Mouse (Mus musculus): ENCODE data around the gene Psmb5. TPM values are rescaled to one million over a fixed set of nuclear protein-coding genes. Genes with fewer than 3 reads are reported as not detected.

The Psmb5 gene
- 399 and 428 TPM in 2 replicates for polyA plus RNA-seq (2015; fragmentation: Nextera tagmentation; extraction: Ambion mirVana)

DNA sequence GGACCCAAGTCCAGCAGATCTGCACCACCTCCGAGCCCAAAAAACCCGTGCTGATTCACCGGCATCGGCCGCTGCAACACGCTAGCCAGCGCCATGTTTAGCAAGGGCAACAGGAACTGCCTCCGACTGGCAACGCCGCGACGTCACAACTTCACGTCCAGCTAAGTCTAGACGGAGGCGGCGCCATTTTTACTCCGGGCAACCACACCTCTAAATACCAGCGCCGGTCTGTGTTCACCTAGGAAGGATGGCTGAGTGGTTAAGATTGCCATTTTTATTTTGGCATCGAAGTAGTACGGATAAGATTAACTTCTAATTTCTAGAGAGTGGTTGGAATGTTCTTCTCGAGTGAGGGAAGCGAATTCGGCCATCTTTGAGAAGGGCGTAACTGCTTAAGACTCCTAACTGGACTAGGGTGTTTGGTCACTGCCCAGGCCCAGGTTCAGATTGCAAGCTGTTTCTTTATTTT is at the start of gene Psmb5:
Psmb5 (minus strand) TSS at position 126 of the 469 bp plus-strand sequence.
- WGBS: under 1% methylated on average over 25 of the region's 25 CpGs
- H3K4me2 ChIP-seq (ENCODE audit: low read length): peak within 1 kb of the TSS; percentile 77
- no peaks in the 10 kb centered on the region for H3K27me3 ChIP-seq (replicated peaks; ENCODE audit: control insufficient read depth, insufficient read depth, low read length)
- peak; percentile 92 for ATAC-seq
- H3K36me3 ChIP-seq (ENCODE audit: control insufficient read depth, insufficient read depth): no peaks in the 10 kb centered on the region
- H3K9ac ChIP-seq (replicated peaks; ENCODE audit: low read depth, low read length): peak within 1 kb of the TSS; percentile 90
- peak within 1 kb of the TSS; percentile 89 for H3K4me3 ChIP-seq (replicated peaks; ENCODE audit: low read length)
- H3K4me1 ChIP-seq (replicated peaks; ENCODE audit: control insufficient read depth, insufficient read depth, low read length): peaks cover 15% of the 10 kb centered on the region
- H3K9me3 ChIP-seq (ENCODE audit: control insufficient read depth, low read length): no peaks in the 10 kb centered on the region
- H3K27ac ChIP-seq (ENCODE audit: low read length): peak within 1 kb of the TSS; percentile 73

DNA sequence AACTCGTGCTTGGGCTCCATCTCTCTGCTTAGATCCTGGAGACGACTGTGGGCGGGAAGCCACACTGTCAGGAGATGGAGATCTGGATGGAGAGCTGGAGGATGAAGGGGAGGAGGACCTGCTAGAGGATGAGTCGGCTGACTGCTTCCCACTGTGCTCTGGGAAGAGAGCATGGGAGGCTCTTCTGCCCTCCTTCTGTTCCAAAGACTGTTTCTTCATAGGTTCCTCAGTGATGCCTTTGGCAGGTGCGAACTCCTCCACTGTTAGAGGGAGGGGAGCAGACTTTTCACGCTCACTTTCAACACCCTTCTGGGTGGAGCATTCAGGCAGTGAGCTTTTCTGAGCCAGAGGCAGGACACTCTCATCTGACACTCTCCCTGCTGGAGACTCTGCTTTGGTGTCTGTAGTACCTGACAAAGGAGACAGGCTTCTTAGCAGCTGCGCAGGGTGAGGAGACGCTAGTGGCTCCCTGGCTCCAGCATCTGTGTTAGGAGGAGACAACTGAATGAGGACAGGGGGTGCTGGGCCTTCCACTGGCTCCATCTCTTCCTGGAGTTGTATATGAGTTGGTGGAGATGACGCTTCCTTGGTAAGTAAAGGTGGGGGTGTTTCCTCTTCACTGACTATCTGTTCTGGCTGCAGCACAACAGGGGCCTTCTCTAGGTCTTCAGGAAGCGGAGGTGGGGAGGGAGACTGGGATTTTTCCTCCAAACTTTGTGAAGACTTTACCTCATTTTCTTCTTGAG is 46.8 kb upstream of the Psmb5 start:
- H3K36me3 ChIP-seq (ENCODE audit: control insufficient read depth, insufficient read depth): peaks cover 64% of the 10 kb centered on the region
- no peak for ATAC-seq

DNA sequence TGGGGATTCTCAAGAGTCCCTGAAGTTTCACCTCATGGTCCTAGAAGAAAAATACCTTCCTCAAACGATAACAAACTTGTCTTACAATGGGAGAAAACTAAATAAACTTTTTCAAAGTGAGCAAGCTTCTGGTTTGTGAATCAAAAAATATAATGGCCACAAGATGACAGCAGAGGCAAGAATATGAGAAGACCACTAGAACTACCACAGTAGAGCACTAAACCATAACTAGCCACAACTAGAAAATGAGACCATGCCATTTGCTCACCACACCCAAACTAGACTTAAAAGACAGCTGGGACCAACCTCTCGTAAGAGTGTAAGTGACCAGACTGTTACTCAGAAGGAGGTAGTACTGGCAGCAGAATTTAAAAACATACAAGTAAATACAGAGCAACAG is 42.2 kb upstream of the Psmb5 start:
- no peak overlapping the region for H3K9ac ChIP-seq (replicated peaks; ENCODE audit: low read depth, low read length)
- H3K4me2 ChIP-seq (ENCODE audit: low read length): no peak overlapping the region
- H3K27ac ChIP-seq (ENCODE audit: low read length): no peak overlapping the region
- 96% methylated on average over 2 of the region's 2 CpGs for WGBS
- H3K4me3 ChIP-seq (replicated peaks; ENCODE audit: low read length): no peak overlapping the region
- peaks cover 58% of the 10 kb centered on the region for H3K36me3 ChIP-seq (ENCODE audit: control insufficient read depth, insufficient read depth)
- H3K27me3 ChIP-seq (replicated peaks; ENCODE audit: control insufficient read depth, insufficient read depth, low read length): no peaks in the 10 kb centered on the region
- H3K4me1 ChIP-seq (replicated peaks; ENCODE audit: control insufficient read depth, insufficient read depth, low read length): no peaks in the 10 kb centered on the region
- no peaks in the 10 kb centered on the region for H3K9me3 ChIP-seq (ENCODE audit: control insufficient read depth, low read length)
- no peak for ATAC-seq

More for the DNA sequence above, 46.8 kb upstream of the Psmb5 start:
- H3K27me3 ChIP-seq (replicated peaks; ENCODE audit: control insufficient read depth, insufficient read depth, low read length): no peaks in the 10 kb centered on the region
- no peak overlapping the region for H3K4me3 ChIP-seq (replicated peaks; ENCODE audit: low read length)
- H3K27ac ChIP-seq (ENCODE audit: low read length): no peak overlapping the region
- no peaks in the 10 kb centered on the region for H3K4me1 ChIP-seq (replicated peaks; ENCODE audit: control insufficient read depth, insufficient read depth, low read length)
- no peaks in the 10 kb centered on the region for H3K9me3 ChIP-seq (ENCODE audit: control insufficient read depth, low read length)
- H3K9ac ChIP-seq (replicated peaks; ENCODE audit: low read depth, low read length): no peak overlapping the region
- WGBS: 89% methylated on average over 10 of the region's 10 CpGs
- no peak overlapping the region for H3K4me2 ChIP-seq (ENCODE audit: low read length)

DNA sequence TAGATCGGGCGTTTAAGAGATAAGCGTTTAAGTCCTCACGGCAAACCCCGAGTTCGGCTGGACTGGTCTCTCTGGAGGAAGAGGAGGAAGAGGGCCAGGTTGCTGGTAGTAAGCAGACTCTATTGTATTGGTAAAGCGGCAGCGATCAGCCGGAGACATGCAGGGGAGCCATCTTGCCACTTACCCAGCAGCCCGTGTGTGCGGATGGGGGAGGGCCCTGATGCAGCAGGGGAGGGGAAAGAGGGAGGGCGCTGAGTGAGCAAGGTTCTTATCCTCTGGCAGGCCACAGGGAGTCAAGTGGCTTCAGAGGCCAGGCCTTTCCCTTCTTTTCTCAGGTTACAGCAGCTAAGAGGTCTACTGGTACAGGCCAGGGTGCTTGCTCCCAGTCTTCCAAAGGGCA is 35.7 kb upstream of the Psmb5 start:
- H3K9me3 ChIP-seq (ENCODE audit: control insufficient read depth, low read length): no peaks in the 10 kb centered on the region
- H3K4me2 ChIP-seq (ENCODE audit: low read length): peak overlapping the region; percentile 80
- H3K4me3 ChIP-seq (replicated peaks; ENCODE audit: low read length): peak overlapping the region; percentile 73
- under 1% methylated on average over 12 of the region's 12 CpGs for WGBS
- H3K9ac ChIP-seq (replicated peaks; ENCODE audit: low read depth, low read length): peak overlapping the region; percentile 85
- H3K27me3 ChIP-seq (replicated peaks; ENCODE audit: control insufficient read depth, insufficient read depth, low read length): no peaks in the 10 kb centered on the region
- peaks cover 33% of the 10 kb centered on the region for H3K36me3 ChIP-seq (ENCODE audit: control insufficient read depth, insufficient read depth)
- peaks cover 44% of the 10 kb centered on the region for H3K4me1 ChIP-seq (replicated peaks; ENCODE audit: control insufficient read depth, insufficient read depth, low read length)
- H3K27ac ChIP-seq (ENCODE audit: low read length): peak overlapping the region; percentile 90
- peak; percentile 90 for ATAC-seq

DNA sequence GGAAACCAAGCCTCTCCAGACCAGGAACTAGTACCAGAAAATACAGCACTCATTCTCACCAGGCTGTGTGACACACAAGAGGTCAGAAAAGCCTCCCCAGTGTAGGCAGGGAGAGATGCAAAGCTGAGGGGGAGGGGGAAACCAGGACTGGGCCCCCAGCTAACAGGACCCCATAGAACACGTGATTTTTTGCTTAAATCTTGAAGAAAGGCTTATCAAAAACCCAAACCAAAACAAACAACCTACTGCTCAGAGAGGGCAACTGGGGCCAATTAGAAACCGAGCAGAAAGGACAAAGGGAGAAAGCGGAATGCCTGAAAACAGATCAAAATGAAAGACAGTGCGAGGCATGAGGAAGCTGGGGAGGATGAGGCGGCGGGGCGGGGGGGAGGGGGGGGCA is 35.0 kb upstream of the Psmb5 start:
- H3K4me2 ChIP-seq (ENCODE audit: low read length): peak overlapping the region; percentile 80
- 0% methylated on average over 7 of the region's 7 CpGs for WGBS
- peak overlapping the region; percentile 73 for H3K4me3 ChIP-seq (replicated peaks; ENCODE audit: low read length)
- peak overlapping the region; percentile 85 for H3K9ac ChIP-seq (replicated peaks; ENCODE audit: low read depth, low read length)
- 0 out of 2 replicates have a peak, but pooled peaks have one; percentile 7 for ATAC-seq
- H3K27me3 ChIP-seq (replicated peaks; ENCODE audit: control insufficient read depth, insufficient read depth, low read length): no peaks in the 10 kb centered on the region
- peaks cover 33% of the 10 kb centered on the region for H3K36me3 ChIP-seq (ENCODE audit: control insufficient read depth, insufficient read depth)
- H3K4me1 ChIP-seq (replicated peaks; ENCODE audit: control insufficient read depth, insufficient read depth, low read length): peaks cover 50% of the 10 kb centered on the region
- H3K9me3 ChIP-seq (ENCODE audit: control insufficient read depth, low read length): no peaks in the 10 kb centered on the region
- peak overlapping the region; percentile 90 for H3K27ac ChIP-seq (ENCODE audit: low read length)

DNA sequence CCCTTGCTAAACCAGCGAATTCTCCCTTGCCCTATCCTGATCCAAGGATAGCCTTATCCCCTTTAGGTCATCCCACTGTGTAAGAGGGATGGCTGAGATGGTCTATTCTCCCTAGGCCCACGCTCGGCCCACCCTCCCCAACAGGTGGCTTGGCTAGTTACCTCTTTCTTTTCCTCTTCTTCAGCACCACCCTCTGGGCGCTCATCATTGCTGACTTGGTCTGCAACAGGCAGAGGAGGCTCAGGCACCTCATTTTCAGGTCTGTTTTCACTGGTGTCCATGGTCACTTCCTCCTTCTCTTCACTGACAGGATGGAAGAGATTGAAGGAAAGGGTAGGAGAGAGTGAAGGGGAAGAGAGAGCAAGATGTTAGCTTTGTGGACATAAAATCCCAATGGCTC is 33.7 kb upstream of the Psmb5 start:
- Histone ChIP-seq H3K4me2 (ENCODE audit: low read length) (peak overlapping the region; percentile 80), H3K4me1 (replicated peaks; ENCODE audit: control insufficient read depth, insufficient read depth, low read length) (peaks cover 50% of the 10 kb centered on the region), H3K27ac (ENCODE audit: low read length) (no peak overlapping the region), H3K9me3 (ENCODE audit: control insufficient read depth, low read length) (no peaks in the 10 kb centered on the region), H3K9ac (replicated peaks; ENCODE audit: low read depth, low read length) (no peak overlapping the region), H3K27me3 (replicated peaks; ENCODE audit: control insufficient read depth, insufficient read depth, low read length) (no peaks in the 10 kb centered on the region), H3K4me3 (replicated peaks; ENCODE audit: low read length) (no peak overlapping the region), H3K36me3 (ENCODE audit: control insufficient read depth, insufficient read depth) (peaks cover 34% of the 10 kb centered on the region)
- ATAC-seq: 0 out of 2 replicates have a peak, but pooled peaks have one; percentile 5
- WGBS: 72% methylated on average over 4 of the region's 4 CpGs

DNA sequence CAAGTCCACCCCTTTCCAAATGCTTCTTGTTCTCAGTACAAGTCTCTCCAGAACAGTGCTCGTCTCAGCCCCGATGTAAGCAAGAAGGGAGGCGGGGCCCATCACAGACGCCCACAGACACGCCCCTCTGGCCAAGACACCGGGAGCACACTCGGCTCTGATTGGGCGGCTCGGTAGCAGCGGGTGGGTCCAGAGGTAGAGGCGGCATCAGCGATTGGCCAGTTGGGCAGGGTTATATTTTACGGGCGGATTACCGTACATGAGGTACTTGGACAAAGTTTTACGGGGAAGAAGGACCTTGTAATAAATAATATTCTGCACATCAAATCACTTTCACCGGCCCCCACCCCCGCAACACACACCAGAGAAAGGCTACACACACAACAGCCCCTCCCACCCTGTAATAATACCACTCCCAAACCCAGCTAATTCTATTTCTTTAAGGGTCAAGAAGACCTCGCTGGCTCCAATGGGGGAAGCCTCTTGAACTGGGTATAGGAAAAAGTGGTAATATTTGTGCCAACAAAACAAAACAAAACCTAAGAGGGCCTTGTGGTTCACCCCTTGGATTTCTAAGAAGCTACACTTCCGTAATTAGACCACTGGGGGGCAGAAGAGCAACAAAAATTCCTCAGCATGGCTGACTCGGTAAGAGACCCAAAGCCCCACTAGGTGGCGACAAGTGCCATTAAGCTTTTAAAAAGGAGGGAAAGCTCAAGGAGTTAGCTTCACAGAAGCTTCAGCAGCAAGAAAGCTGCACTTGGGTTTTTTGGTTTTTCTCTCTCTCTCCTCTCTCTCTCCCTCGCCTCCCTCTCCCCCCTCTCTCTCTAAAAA is 33.0 kb upstream of the Psmb5 start:
- no peaks in the 10 kb centered on the region for H3K9me3 ChIP-seq (ENCODE audit: control insufficient read depth, low read length)
- peak overlapping the region; percentile 24; the same call in 1 of the 2 replicates for H3K4me2 ChIP-seq (ENCODE audit: low read length)
- ATAC-seq: peak; percentile 62
- 65% methylated on average over 23 of the region's 23 CpGs for WGBS
- peak overlapping the region; percentile 7; the same call in 1 of the 2 replicates for H3K4me3 ChIP-seq (replicated peaks; ENCODE audit: low read length)
- no peak overlapping the region for H3K27ac ChIP-seq (ENCODE audit: low read length)
- peaks cover 41% of the 10 kb centered on the region for H3K36me3 ChIP-seq (ENCODE audit: control insufficient read depth, insufficient read depth)
- no peak overlapping the region for H3K9ac ChIP-seq (replicated peaks; ENCODE audit: low read depth, low read length)
- H3K27me3 ChIP-seq (replicated peaks; ENCODE audit: control insufficient read depth, insufficient read depth, low read length): no peaks in the 10 kb centered on the region
- peaks cover 50% of the 10 kb centered on the region for H3K4me1 ChIP-seq (replicated peaks; ENCODE audit: control insufficient read depth, insufficient read depth, low read length)

DNA sequence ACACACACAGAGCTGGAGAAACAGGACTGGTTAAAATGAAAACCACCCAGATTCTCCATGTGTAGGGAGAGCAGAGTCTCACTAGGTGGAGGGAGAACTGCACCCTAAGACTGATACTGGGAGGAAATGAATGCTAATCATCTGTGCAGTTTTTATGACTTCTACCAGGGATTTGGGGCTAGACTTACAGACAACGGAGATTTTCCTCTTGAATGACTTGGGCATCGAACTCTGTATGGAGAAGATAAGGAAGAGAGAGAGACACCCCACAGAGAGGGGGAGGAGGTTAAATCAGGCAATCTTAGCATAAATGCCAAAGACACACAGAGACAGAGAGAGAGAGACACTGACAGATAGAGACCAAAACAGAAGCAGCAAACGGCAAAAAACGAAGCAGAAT is 30.1 kb upstream of the Psmb5 start:
- Histone ChIP-seq H3K9me3 (ENCODE audit: control insufficient read depth, low read length) (no peaks in the 10 kb centered on the region), H3K9ac (replicated peaks; ENCODE audit: low read depth, low read length) (no peak overlapping the region), H3K4me3 (replicated peaks; ENCODE audit: low read length) (no peak overlapping the region), H3K4me1 (replicated peaks; ENCODE audit: control insufficient read depth, insufficient read depth, low read length) (peaks cover 44% of the 10 kb centered on the region), H3K27me3 (replicated peaks; ENCODE audit: control insufficient read depth, insufficient read depth, low read length) (no peaks in the 10 kb centered on the region), H3K27ac (ENCODE audit: low read length) (no peak overlapping the region), H3K36me3 (ENCODE audit: control insufficient read depth, insufficient read depth) (peaks cover 66% of the 10 kb centered on the region), H3K4me2 (ENCODE audit: low read length) (no peak overlapping the region)
- WGBS: 75% methylated on average over 4 of the region's 4 CpGs
- no peak for ATAC-seq
